Mouse (Mus musculus): ENCODE results near the gene Plcl1.

Plcl1 gene

DNA sequence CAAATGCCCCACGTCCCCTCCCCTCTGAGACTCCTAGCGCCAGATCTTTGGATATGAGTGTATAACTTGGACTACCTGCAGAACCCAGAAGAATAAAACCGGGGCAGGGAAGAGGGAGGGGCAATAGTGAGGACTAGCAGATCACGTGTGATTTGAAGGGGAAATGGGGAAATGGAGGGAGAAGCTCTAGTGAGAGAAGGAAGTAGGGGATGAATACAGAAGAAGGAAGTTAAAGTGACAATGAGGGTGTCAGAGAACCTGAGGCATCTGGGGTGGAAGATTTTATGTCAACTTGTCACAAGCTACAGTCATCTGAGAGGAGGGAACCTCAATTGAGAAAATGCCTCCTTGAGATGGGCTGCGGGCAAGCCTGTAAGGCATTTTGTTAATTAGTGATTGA is 119.4 kb downstream of the Plcl1 start:
- DNase-seq (ENCODE audit: low spot score in 2 of 2), result no peak

- DNase-seq (ENCODE audit: low spot score in 2 of 2), result no peak
Observed at GRCm38 (mm10) chr1:55525748-55526147, 120.0 kb downstream of the Plcl1 start.

DNA sequence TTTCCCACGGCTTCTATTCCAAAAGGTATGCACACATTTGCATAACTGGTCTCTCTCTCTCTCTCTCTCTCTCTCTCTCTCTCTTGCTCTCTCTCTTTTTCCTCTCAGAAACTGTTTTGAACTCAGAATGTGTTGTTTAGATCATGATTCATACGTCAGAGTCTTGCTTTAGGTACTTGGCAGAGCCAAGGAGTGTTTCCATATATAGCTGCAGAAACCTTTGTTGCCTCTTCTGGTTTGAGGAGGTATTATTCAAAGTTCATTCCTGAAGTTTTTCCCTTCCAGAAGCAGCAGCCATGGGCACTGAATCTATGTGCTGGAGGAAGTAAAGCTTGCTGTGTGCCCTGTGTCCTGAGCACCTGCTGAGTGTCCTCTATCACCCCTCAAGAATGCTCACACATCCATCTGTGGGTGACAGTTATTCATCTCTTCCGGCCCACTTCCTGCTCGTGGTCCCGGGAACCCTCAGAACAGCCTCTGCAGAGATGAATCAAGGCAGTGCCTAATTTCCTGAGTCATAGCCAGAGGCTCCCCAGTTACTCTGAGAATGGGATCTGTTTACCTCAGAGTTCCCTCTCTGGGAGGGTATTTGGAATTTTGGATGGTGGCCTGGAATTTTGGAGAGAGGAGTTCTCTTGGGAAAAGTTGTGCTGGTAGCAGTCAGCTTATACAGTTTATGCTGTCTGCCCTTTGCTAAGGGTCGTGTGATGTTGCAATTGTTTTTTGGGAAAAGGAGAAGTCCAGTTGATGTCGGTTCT is 123.0 kb downstream of the Plcl1 start:
- DNase-seq (ENCODE audit: low spot score in 2 of 2), result peak in 1 of 2 experiments; percentile 17

DNA sequence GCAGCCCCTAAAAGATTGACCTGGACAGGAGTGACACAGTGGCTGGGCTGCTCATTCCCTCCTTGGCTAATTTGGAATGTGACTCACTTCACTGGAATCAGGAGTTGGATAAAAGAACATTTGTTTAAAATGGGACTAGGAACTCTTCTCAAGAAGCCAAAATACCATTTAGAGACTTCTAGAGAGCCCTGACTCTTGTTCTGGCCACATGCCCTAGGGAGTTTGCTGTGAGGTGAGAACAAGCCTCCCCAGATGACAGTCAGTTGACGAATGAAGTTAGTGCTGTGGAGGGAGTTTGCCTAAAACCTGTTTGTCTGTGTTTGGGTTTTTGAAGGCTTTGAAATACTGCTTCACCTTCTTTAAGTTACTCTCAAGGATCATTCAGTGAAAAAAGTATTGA is 128.1 kb downstream of the Plcl1 start:
- no peak for DNase-seq (ENCODE audit: low spot score in 2 of 2)

DNA sequence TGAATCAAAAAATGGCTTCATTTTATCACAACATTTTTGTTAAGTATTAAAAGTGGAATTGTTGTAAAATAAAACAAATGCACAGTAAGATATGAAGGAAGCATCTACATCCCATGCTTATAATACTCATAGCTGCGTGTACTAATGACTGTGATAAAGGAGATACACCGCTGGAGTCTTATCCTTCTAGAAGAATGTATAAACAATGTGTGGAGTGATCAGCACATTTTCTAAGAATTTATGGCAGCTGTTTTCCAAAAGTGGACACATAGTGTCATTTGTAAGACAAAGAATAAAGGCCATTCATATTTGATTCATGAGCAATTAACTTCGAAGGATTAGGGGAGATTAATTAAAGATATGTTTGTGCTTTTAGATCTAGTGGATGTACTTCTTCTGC is 148.7 kb downstream of the Plcl1 start:
- DNase-seq (ENCODE audit: low spot score in 2 of 2), result no peak

DNA sequence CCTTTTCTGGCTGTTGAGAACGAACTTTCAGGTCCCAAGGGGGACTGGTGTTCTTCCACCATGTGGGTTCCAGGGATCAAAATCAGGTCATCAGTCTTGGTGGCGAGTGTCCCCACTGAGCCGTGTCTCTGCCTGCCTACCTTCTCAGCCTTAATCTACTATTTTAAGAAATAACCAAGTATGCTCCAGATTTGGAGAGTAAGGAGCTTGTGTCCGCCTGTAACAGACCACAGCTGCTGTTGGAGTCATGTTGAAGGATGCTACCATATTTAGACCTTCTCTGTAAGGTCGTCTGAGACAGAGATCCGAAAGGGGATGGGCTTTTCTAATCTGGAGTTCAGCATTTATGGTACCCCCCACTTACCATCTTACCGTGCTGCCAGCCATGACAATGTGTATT is 152.2 kb downstream of the Plcl1 start:
- no peak for DNase-seq (ENCODE audit: low spot score in 2 of 2)

DNA sequence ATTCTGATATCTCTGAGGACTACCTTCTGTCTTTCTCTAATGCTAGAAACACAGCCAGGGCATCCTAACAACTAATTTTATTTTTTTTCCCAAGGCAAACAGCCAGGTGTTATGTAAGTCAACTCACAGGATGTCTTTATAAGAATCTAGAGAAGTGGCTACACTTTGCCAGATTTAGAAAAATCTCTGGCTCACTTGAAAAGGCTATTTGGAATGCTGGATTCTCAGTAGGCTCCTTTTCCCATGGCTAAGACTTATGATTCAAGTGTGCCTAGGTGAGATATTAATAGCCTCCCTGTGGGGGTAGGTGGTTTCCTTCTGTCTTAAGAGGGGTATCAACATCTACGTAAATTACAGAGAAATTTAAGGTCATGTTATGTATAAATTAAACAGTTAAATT is 152.7 kb downstream of the Plcl1 start:
- DNase-seq (ENCODE audit: low spot score in 2 of 2), result no peak

- no peak for DNase-seq (ENCODE audit: low spot score in 2 of 2)
Observed at GRCm38 (mm10) chr1:55559998-55560397, 154.3 kb downstream of the Plcl1 start.

- DNase-seq (ENCODE audit: low spot score in 2 of 2), result no peak
Observed at GRCm38 (mm10) chr1:55565933-55566332, 160.2 kb downstream of the Plcl1 start.

DNA sequence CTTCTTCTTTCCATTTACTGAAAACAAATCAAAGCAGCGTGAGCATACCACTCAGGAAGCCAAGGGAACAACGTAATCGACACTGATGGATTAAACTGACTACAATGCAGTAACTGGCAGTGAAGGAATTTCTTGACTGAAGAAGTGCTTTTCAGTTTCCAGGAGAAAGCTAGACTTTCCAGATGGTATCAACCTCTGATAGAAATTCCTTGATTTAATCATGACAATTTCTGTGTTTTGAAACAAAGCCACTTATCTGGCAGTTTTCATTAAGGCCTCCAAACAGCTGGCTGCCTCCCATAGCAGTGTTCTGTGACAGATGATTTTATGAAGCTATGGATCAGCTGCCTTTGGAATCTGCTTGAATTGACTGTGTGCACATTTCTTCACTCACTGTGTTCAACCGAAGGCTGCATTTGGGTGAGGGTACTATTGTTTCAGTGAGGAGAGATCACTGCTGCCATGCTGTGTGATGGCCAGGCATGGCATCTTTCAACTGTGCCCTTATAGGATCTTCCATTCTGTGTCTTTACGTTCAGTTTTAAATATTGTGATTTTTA is 162.2 kb downstream of the Plcl1 start:
- DNase-seq (ENCODE audit: low spot score in 2 of 2), result no peak

- DNase-seq (ENCODE audit: low spot score in 2 of 2), result no peak
Observed at GRCm38 (mm10) chr1:55570225-55570624, 164.5 kb downstream of the Plcl1 start.

DNA sequence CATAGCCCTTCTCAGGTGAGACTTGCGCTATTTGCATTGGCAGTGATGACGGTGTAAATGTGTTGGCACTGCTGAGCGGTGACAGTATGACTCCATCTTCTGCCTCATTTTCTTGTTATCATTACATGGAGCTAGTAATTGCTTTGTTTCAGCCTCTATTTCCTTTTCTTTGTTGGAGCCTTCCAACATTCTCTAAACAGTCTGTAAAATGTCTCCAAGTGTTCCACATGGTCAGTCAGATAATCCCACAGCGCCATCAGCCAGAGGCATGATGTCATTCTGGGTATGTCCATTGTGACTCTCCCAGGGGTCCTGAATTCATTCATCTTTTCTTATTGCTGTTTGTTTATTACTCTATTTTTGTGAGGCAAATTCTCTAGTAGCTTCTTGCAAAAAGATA is 165.7 kb downstream of the Plcl1 start:
- no peak for DNase-seq (ENCODE audit: low spot score in 2 of 2)

GRCm38 (mm10) chr1:55572202-55572601 is 166.5 kb downstream of the Plcl1 start:
- no peak for DNase-seq (ENCODE audit: low spot score in 2 of 2)

GRCm38 (mm10) chr1:55572664-55573063 is 166.9 kb downstream of the Plcl1 start:
- DNase-seq (ENCODE audit: low spot score in 2 of 2), result no peak

- DNase-seq (ENCODE audit: low spot score in 2 of 2), result no peak
Observed at GRCm38 (mm10) chr1:55575916-55576315, 170.2 kb downstream of the Plcl1 start.

DNA sequence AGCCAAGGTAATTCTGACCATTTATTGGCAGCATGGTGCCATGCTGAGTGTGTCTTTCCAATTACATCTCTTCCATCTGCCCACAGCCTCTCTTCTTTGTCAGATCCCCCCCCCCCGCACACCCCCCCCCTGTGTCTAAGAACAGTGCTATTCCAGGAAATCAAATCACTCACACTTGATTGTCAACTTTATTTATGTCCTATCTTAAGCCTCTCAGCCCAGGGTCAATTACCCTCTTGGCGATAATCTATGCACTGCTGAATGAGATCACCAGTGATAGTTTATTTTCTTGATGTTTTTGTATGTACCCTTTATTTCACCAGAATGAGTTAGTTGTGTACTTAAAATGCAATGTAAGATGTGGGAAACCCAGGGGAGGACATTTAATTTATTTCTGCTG is 176.0 kb downstream of the Plcl1 start:
- no peak for DNase-seq (ENCODE audit: low spot score in 2 of 2)

GRCm38 (mm10) chr1:55585441-55585840 is 179.7 kb downstream of the Plcl1 start:
- DNase-seq (ENCODE audit: low spot score in 2 of 2), result no peak

- DNase-seq (ENCODE audit: low spot score in 2 of 2), result no peak
Observed at GRCm38 (mm10) chr1:55588090-55588489, 182.4 kb downstream of the Plcl1 start.

DNA sequence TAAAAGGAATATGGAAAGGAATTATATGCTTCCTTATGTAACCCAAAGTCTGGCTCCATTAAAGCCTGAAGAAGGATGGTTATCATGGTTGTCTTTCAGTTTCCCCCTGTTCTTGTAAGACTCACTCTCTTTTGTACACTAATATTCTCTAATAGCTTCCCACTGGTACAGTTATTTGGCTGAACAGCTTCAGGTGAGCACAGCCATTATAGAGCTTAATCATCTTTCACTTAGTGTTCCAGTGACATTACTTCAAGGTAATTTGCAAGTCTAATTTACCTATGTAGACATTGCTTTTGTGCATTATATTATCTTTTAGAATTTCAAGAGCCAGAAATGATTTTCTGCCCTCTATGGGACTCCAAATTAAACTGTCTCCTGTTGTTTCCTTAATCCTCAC is 184.3 kb downstream of the Plcl1 start:
- DNase-seq (ENCODE audit: low spot score in 2 of 2), result no peak

DNA sequence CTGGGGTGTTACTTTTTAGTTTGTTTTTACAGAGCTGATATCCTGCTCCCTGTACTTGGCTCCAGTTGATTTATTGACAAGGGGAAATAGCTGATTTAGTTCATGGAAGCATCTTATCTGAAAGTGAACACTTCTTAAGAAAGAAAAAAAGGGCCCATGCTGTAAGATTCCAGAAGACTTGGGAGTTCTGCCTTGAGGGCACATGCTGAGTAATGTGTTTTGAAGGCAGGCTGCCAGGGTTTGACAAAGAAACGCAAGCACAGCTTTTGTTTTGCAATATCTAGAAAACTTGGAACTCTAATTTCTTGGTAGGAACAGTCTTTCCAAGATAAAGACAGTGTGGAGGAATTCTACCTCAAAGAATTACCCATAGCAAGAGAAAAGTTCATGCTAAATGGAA is 194.8 kb downstream of the Plcl1 start:
- DNase-seq (ENCODE audit: low spot score in 2 of 2), result no peak

GRCm38 (mm10) chr1:55604593-55604992 is 198.9 kb downstream of the Plcl1 start:
- no peak for DNase-seq (ENCODE audit: low spot score in 2 of 2)

DNA sequence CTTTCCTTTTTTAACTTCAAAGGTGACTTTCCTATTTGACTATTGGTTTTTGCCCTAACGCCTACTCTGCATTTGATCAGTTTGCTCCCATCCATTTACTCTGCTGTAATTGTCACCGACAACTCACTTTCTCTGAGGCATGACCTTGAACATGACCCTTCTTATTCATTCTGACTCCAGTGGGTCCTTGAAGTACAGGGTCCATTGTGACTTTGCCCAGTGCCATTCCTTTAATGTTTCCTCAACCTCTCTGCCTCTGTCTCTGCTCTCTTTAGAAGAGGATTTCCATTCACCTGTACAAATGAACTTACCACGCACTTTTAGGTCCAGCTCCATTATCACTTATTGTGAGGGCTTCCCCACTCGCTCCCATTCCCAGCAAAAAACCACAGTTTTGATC is 199.7 kb downstream of the Plcl1 start:
- no peak for DNase-seq (ENCODE audit: low spot score in 2 of 2)

- DNase-seq (ENCODE audit: low spot score in 2 of 2), result no peak
Observed at GRCm38 (mm10) chr1:55605956-55606355, 200.2 kb downstream of the Plcl1 start.

GRCm38 (mm10) chr1:55606405-55606804 is 200.7 kb downstream of the Plcl1 start:
- DNase-seq (ENCODE audit: low spot score in 2 of 2), result no peak

Data from urinary bladder, postnatal 4 days (tissue).